9 mouse cellular contexts compared by ENCODE assay signal in genomic region chr9:44719632-44720357, GRCm38 (mm10). TPM values are rescaled to one million over a fixed set of nuclear protein-coding genes. Genes with fewer than 3 reads are reported as not detected.
DNase-seq lines count a peak whose midpoint lies in the region; ATAC-seq and TF ChIP-seq lines count a peak whose summit lies in the region.
"Had no signal": no experiment of that assay in that cellular context is flagged by ENCODE, and none has a peak within 500 bp of the region (broad histone marks: within the 10 kb centered on the region; RNA-seq: fewer than 3 reads in every experiment).

No protein-coding gene starts in this region.

- intact Hi-C loops in left cerebral cortex, adult 2 months (cut with DNase I): no loop called here
- intact Hi-C loops in left cerebral cortex, postnatal 14 days (cut with DNase I): no loop called here
- intact Hi-C loops in left cerebral cortex, postnatal 10 days (cut with DNase I): no loop called here

- WGBS in forebrain, embryonic 10.5 days: 86% methylated on average over 8 of the region's 8 CpGs
- 80% methylated on average over 8 of the region's 8 CpGs for WGBS in intestine, embryonic 15.5 days

- no peak for TF ChIP-seq CTCF in left cerebral cortex, adult 2 months (IDR thresholded peaks at IDR 0.05)

- no peak overlapping the region for H3K9ac ChIP-seq in intestine, embryonic 15.5 days

- peak overlapping the region; percentile 44 for H3K27ac ChIP-seq in left cerebral cortex, adult 2 months
- peak overlapping the region; percentile 96 for H3K27ac ChIP-seq in forebrain, embryonic 10.5 days
- no peak overlapping the region for H3K27ac ChIP-seq in intestine, embryonic 15.5 days
- H3K27ac ChIP-seq: macrophage had no signal

- peaks cover 59% of the 10 kb centered on the region for H3K4me1 ChIP-seq in forebrain, embryonic 10.5 days
- peaks cover 32% of the 10 kb centered on the region for H3K4me1 ChIP-seq in intestine, embryonic 15.5 days (replicated peaks)

- H3K27me3 ChIP-seq in forebrain, embryonic 10.5 days (ENCODE audit: poor library complexity, severe bottlenecking): no peaks in the 10 kb centered on the region
- H3K27me3 ChIP-seq in intestine, embryonic 15.5 days (replicated peaks): no peaks in the 10 kb centered on the region

- ATAC-seq in intestine, embryonic 15.5 days: no peak

- peaks cover 36% of the 10 kb centered on the region for H3K36me3 ChIP-seq in forebrain, embryonic 10.5 days (replicated peaks)
- 0 out of 2 replicates have a peak, but pooled peaks cover 11% of the 10 kb centered on the region for H3K36me3 ChIP-seq in intestine, embryonic 15.5 days

- H3K9me3 ChIP-seq in forebrain, embryonic 10.5 days: no peaks in the 10 kb centered on the region
- no peaks in the 10 kb centered on the region for H3K9me3 ChIP-seq in intestine, embryonic 15.5 days

- peak overlapping the region; percentile 78 for H3K4me3 ChIP-seq in left cerebral cortex, adult 2 months
- H3K4me3 ChIP-seq in forebrain, embryonic 10.5 days: peak overlapping the region; percentile 78
- peak overlapping the region; percentile 61; the same call in 1 of the 2 replicates for H3K4me3 ChIP-seq in intestine, embryonic 15.5 days (replicated peaks)

- DNase-seq in left cerebral cortex, adult 2 months (ENCODE audit: extremely low spot score in 1 of 2, low spot score in 2 of 2): no peak
- no peak for DNase-seq in left cerebral cortex, postnatal 14 days (ENCODE audit: low spot score in 2 of 2)
- DNase-seq in forebrain, embryonic 10.5 days (ENCODE audit: extremely low spot score, low spot score): no peak
- peak; percentile 48 for DNase-seq in retina, embryonic 14.5 days (ENCODE audit: low spot score)
- no peak for DNase-seq in testis, postnatal 14 days (ENCODE audit: low spot score)
- DNase-seq in left cerebral cortex, postnatal 10 days (ENCODE audit: extremely low spot score in 1 of 2, low spot score in 2 of 2): no peak
- no peak for DNase-seq in cerebellum, postnatal 4 days (ENCODE audit: low spot score in 2 of 2)

- peak overlapping the region; percentile 85 for H3K4me2 ChIP-seq in intestine, embryonic 15.5 days (replicated peaks)

RNA-seq across cellular contexts. Expression of gene Phldb1, which starts 15.2 kb away (rescaled TPM):
- 10 to 100 TPM; 62.0 to 75.6 TPM for total RNA-seq in left cerebral cortex, adult 2 months (2021)
- 10 to 100 TPM; 62.4 to 65.7 TPM for total RNA-seq in left cerebral cortex, postnatal 14 days (2021)
- 37.8 and 44.7 TPM in 2 replicates for polyA plus RNA-seq in forebrain, embryonic 10.5 days (2016; fragmentation: Nextera tagmentation; extraction: Ambion mirVana)
- 17.6 and 18.9 TPM in 2 replicates for polyA plus RNA-seq in intestine, embryonic 15.5 days (2015; fragmentation: Nextera tagmentation; extraction: Ambion mirVana)
- 10 to 100 TPM; 82.6 to 89.0 TPM for total RNA-seq in left cerebral cortex, postnatal 10 days (2021)

RNA-seq across cellular contexts. Expression of gene Treh, which starts 46.8 kb away (rescaled TPM):
- total RNA-seq in left cerebral cortex, adult 2 months (2021): under 1 TPM in 1 of 2 experiments, not detected in 1; 0.16 TPM
- not detected for total RNA-seq in left cerebral cortex, postnatal 14 days (2021)
- not detected in 2 replicates for polyA plus RNA-seq in forebrain, embryonic 10.5 days (2016; fragmentation: Nextera tagmentation; extraction: Ambion mirVana)
- not detected in 2 replicates for polyA plus RNA-seq in intestine, embryonic 15.5 days (2015; fragmentation: Nextera tagmentation; extraction: Ambion mirVana)
- not detected for total RNA-seq in left cerebral cortex, postnatal 10 days (2021)
- polyA plus RNA-seq: macrophage had no signal

RNA-seq across cellular contexts. Expression of gene Arcn1, which starts 47.9 kb away (rescaled TPM):
- total RNA-seq in left cerebral cortex, adult 2 months (2021): 100 to 1,000 TPM in 1 of 2 experiments, 10 to 100 TPM in 1; 78.3 to 102 TPM
- 10 to 100 TPM; 91.2 to 97.7 TPM for total RNA-seq in left cerebral cortex, postnatal 14 days (2021)
- polyA plus RNA-seq in forebrain, embryonic 10.5 days (2016; fragmentation: Nextera tagmentation; extraction: Ambion mirVana): 159 and 168 TPM in 2 replicates
- 184 and 193 TPM in 2 replicates for polyA plus RNA-seq in intestine, embryonic 15.5 days (2015; fragmentation: Nextera tagmentation; extraction: Ambion mirVana)
- total RNA-seq in left cerebral cortex, postnatal 10 days (2021): 100 to 1,000 TPM; 103 to 113 TPM

RNA-seq across cellular contexts. Expression of gene Ift46, which starts 47.9 kb away (rescaled TPM):
- total RNA-seq in left cerebral cortex, adult 2 months (2021): 10 to 100 TPM; 60.7 to 67.5 TPM
- 10 to 100 TPM; 68.2 to 85.5 TPM for total RNA-seq in left cerebral cortex, postnatal 14 days (2021)
- 110 TPM in 2 replicates for polyA plus RNA-seq in forebrain, embryonic 10.5 days (2016; fragmentation: Nextera tagmentation; extraction: Ambion mirVana)
- polyA plus RNA-seq in intestine, embryonic 15.5 days (2015; fragmentation: Nextera tagmentation; extraction: Ambion mirVana): 79.8 and 82.8 TPM in 2 replicates
- 10 to 100 TPM; 75.4 to 78.2 TPM for total RNA-seq in left cerebral cortex, postnatal 10 days (2021)
